In the genomic region with DNA sequence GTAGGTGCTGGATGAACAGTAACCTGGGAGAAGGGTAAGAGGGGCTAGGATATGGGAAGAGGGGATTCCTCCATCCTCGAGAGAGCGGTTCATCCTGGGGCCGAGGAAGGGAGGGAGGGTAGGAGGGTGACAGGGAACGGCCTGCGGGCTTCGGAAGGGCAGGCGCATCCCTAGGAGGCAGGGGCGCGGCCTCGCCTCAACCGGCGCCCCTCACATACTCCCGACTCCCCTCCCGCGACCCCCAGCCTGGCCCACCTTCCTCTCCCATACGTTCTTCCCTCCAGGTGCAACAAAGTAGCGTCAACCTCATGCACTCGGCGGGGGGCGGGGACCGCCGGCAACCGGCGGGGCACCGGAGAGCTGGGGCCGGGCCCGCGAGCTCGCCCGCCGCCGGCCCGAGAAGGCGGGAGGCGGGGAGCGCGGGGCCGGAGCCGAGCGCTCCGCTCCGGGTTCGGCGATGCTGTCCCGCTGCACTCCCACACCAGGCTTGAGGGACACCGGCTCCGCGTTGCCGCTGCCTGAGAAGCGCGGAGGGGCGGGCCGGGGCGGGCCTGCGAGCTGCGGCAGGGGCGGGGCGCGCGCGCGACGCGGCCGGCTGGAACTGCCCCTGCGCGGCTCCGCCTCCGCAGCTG, we compare ENCODE assay signal across 8 mouse cellular contexts. TPM values are rescaled to one million over a fixed set of nuclear protein-coding genes. Genes with fewer than 3 reads are reported as not detected.
DNase-seq lines count a peak whose midpoint lies in the region; ATAC-seq and TF ChIP-seq lines count a peak whose summit lies in the region.

A gene (minus strand): TSS at position 513 of the 632 bp plus-strand sequence.

- peak within 1 kb of the TSS; percentile 59 for H3K4me3 ChIP-seq in kidney, adult 2 months (ENCODE audit: insufficient read depth, low read depth, low read length)
- peak within 1 kb of the TSS; percentile 64 for H3K4me3 ChIP-seq in embryonic fibroblast, embryonic 13.5 days (ENCODE audit: insufficient read depth, low read length)
- H3K4me3 ChIP-seq in midbrain, embryonic 14.5 days (replicated peaks; ENCODE audit: low read depth, low read length), result peak within 1 kb of the TSS; percentile 89

- H3K27me3 ChIP-seq in kidney, adult 2 months (replicated peaks; ENCODE audit: control insufficient read depth, insufficient read depth, low read length), result no peaks in the 10 kb centered on the region
- H3K27me3 ChIP-seq in Patski, result no peaks in the 10 kb centered on the region
- no peaks in the 10 kb centered on the region for H3K27me3 ChIP-seq in midbrain, embryonic 14.5 days (ENCODE audit: control insufficient read depth, insufficient read depth, low read length)

- H3K4me2 ChIP-seq in midbrain, embryonic 14.5 days (ENCODE audit: low read length), result peak within 1 kb of the TSS; percentile 86

- no peaks in the 10 kb centered on the region for H3K9me3 ChIP-seq in midbrain, embryonic 14.5 days (ENCODE audit: control insufficient read depth, low read length)

- DNase-seq in kidney, adult 2 months, result no peak
- DNase-seq in kidney, postnatal 10 days, result no peak
- no peak for DNase-seq in Patski (ENCODE audit: low read depth, low spot score)
- peak in 1 of 2 experiments; percentile 28 for DNase-seq in layer of hippocampus, adult 8-10 months (ENCODE audit: low spot score in 2 of 2)
- no peak for DNase-seq in midbrain, embryonic 14.5 days
- no peak for DNase-seq in thymus, postnatal 0 days (ENCODE audit: low spot score)
- no peak for DNase-seq in cerebellum, adult 18-20 months

- CTCF ChIA-PET in Patski (lab: Charles Lee), result interaction anchor here (0.8 to 1.0 kb wide), 2 partner anchors 37 to 66 kb away, joined by 3 read pairs; no protein-coding TSS in a partner anchor

- under 1% methylated on average over 67 of the region's 69 CpGs for WGBS in kidney, adult 2 months
- under 1% methylated on average over 65 of the region's 69 CpGs for WGBS in midbrain, embryonic 14.5 days

- in situ Hi-C loops in Patski (cut with MboI; ENCODE audit: low pct_unique_long_range_greater_than_20kb), result no loop called here

- no peak for TF ChIP-seq CTCF in kidney, adult 2 months (conservative IDR thresholded peaks at IDR 0.05; ENCODE audit: insufficient read depth, insufficient read length, low read depth, low read length)
- TF ChIP-seq CTCF in Patski (IDR thresholded peaks at IDR 0.05), result no peak
- TF ChIP-seq CTCF in embryonic fibroblast, embryonic 13.5 days (IDR thresholded peaks at IDR 0.05; ENCODE audit: borderline replicate concordance, insufficient read depth, low read length), result no peak

- H3K36me3 ChIP-seq in kidney, adult 2 months (ENCODE audit: control insufficient read depth, insufficient read depth, low read length), result no peaks in the 10 kb centered on the region
- peaks cover 31% of the 10 kb centered on the region for H3K36me3 ChIP-seq in midbrain, embryonic 14.5 days (ENCODE audit: control insufficient read depth, insufficient read depth, low read length)

- H3K9ac ChIP-seq in midbrain, embryonic 14.5 days (replicated peaks; ENCODE audit: low read length), result peak within 1 kb of the TSS; percentile 92

- no peaks in the 10 kb centered on the region for H3K4me1 ChIP-seq in kidney, adult 2 months (ENCODE audit: control insufficient read depth, insufficient read depth, low read length)
- no peaks in the 10 kb centered on the region for H3K4me1 ChIP-seq in embryonic fibroblast, embryonic 13.5 days (ENCODE audit: control insufficient read depth, insufficient read depth, low read length)
- peaks cover 10% of the 10 kb centered on the region for H3K4me1 ChIP-seq in midbrain, embryonic 14.5 days (ENCODE audit: control insufficient read depth, insufficient read depth, low read length)

- peak; percentile 7 for ATAC-seq in Patski
- peak; percentile 35 for ATAC-seq in midbrain, embryonic 14.5 days (ENCODE audit: low FRiP score, low TSS enrichment)

- POLR2A ChIA-PET in Patski (lab: Charles Lee), result no interaction called here

- H3K27ac ChIP-seq in kidney, adult 2 months (ENCODE audit: insufficient read depth, low read depth, low read length), result no peak within 1 kb of the TSS
- H3K27ac ChIP-seq in embryonic fibroblast, embryonic 13.5 days (ENCODE audit: insufficient read depth, low read length), result no peak within 1 kb of the TSS
- peak within 1 kb of the TSS; percentile 88 for H3K27ac ChIP-seq in midbrain, embryonic 14.5 days (replicated peaks; ENCODE audit: low read depth, low read length)

- no peak for TF ChIP-seq POLR2A in kidney, adult 2 months (IDR thresholded peaks at IDR 0.05; ENCODE audit: low read depth, low read length)
- TF ChIP-seq POLR2A in embryonic fibroblast, embryonic 13.5 days (IDR thresholded peaks at IDR 0.05; ENCODE audit: low read depth, low read length), result peak; percentile 74

RNA-seq across cellular contexts. Expression of the gene that starts here (rescaled TPM):
- polyA plus RNA-seq in kidney, adult 2 months (2012; rRNA removed), result 7.3 and 7.9 TPM in 2 replicates
- 18.6 TPM for polyA plus RNA-seq in Patski (2021)
- polyA plus RNA-seq in embryonic fibroblast, embryonic 13.5 days (2011; ENCODE audit: insufficient read length, low read depth, missing spikeins), result 16.5 and 18.0 TPM in 2 replicates
- total RNA-seq in layer of hippocampus, adult 8-10 months (2022), result 10 to 100 TPM; 43.7 to 45.3 (median 44.5) TPM
- polyA plus RNA-seq in midbrain, embryonic 14.5 days (2014; fragmentation: Nextera tagmentation; extraction: Ambion mirVana), result 22.3 and 39.4 TPM in 2 replicates
- polyA plus RNA-seq in thymus, postnatal 0 days (2015; fragmentation: Nextera tagmentation; extraction: Ambion mirVana), result 2.8 and 3.8 TPM in 2 replicates
